Mouse (Mus musculus) G1E-ER4 (cell line): ENCODE results near the gene Fgfr2. TPM values are rescaled to one million over a fixed set of nuclear protein-coding genes. Genes with fewer than 3 reads are reported as not detected.

ENCODE experiments used
- GATA1 ChIP-seq: IDR thresholded peaks from one replicate; pipeline ENCODE4 v1.8.0; 2012; ENCODE audit warnings: low read length, inconsistent platforms
- polyA plus RNA-seq: library from polyadenylated mRNA; stranded (reverse); fragments of >175 nt; gene quantifications from 2 replicates; pipeline ENCODE4 v1.2.3, GENCODE M21; 2012

Fgfr2 gene
- polyA plus RNA-seq, 1 experiment: not detected

- TF ChIP-seq GATA1: no peak
Measured at GRCm38 (mm10) chr7:131174121-131174520, 1949.0 kb downstream of the Fgfr2 start, which contains the start of gene 5430419D17Rik. TSS of gene 5430419D17Rik (plus strand) at chr7:131174402.

DNA sequence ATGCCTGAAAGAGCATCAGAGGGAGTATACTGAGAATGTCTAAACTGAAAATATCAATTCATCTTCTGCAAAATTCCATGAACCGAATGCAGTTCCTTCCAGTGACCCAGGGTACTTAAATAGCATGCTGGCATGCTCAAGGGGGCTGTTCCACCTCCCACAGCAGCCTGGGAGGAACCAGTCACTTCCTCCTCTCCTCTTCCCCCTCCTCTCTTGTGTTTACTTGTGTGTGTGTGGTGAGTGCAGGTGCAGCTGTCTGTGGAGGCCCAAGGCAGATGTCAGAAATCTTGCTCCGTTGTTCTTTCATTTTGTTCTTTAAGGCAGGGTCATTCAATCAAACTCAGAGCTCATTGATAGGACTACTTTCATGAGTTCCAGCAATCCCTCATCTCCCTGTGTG, 1954.1 kb downstream of the Fgfr2 start:
- TF ChIP-seq GATA1: no peak

- TF ChIP-seq GATA1: no peak
Measured at GRCm38 (mm10) chr7:131167771-131168170, 1955.4 kb downstream of the Fgfr2 start.

DNA sequence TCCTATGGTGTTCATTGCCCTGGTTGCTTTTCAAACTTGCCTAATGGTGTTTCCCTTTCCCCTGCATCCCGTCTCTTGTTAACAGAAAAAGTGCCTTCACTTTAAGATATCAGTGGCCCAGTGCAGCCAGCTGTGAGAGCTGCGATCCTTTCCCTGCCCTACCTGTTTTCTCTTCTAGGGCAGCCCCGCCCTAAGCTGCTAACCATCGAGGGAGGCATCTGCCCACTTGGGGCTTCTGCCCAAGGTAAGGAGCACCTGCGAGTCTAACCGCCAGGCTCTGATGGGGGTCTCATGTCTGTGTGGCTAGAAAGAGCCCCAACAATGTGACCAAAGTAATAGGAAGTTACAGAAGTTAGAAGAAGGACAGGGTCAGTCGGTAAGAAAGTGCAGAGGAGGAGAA, 1960.9 kb downstream of the Fgfr2 start:
- TF ChIP-seq GATA1: no peak

DNA sequence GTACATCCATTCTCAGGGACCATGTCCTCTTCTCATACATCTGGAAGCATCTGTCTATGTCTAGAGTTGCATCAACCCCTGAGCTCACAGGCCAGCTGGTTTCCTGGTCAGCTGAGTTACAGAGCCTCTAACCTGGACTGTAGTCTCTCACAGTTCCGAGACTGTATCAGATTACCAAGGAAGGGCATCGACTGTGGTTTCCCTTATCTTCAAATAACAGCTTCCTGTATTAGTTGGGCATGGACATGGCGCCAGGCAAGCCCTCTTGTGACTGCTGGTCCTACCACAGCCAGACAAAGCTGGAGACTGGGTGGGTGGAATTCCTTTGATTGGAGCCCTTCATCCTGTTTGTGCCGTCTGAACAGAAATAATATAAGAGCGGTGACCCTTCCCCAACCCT, 1970.1 kb downstream of the Fgfr2 start:
- no peak for TF ChIP-seq GATA1

- TF ChIP-seq GATA1: no peak
Measured at GRCm38 (mm10) chr7:131150179-131150578, 1973.0 kb downstream of the Fgfr2 start.

GRCm38 (mm10) chr7:131146214-131146613, 1976.9 kb downstream of the Fgfr2 start, which contains the start of gene 4933402N03Rik:
TSS of gene 4933402N03Rik (minus strand) at chr7:131146314.
- no peak for TF ChIP-seq GATA1

DNA sequence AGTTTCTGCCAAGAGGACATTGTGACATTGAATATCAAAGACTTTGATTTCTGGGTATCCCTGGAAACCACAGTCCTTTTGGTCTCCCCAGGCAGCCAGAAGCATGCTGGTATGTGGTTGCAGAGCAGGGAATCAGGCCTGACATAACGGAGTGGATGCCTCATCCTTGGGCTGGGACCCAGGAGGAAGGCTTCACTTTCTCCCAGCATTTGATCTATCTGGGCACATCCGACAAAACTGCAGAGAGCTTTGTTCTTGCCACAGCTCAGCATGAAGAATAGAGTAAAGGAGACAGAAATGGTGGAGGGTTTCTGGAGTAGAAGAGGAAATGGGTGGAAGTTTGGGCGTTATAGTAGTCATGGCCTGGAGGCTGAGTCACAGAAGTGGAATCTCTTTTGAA, 1990.0 kb downstream of the Fgfr2 start:
- TF ChIP-seq GATA1: no peak

GRCm38 (mm10) chr7:131130021-131130420, 1993.1 kb downstream of the Fgfr2 start:
- TF ChIP-seq GATA1: no peak

DNA sequence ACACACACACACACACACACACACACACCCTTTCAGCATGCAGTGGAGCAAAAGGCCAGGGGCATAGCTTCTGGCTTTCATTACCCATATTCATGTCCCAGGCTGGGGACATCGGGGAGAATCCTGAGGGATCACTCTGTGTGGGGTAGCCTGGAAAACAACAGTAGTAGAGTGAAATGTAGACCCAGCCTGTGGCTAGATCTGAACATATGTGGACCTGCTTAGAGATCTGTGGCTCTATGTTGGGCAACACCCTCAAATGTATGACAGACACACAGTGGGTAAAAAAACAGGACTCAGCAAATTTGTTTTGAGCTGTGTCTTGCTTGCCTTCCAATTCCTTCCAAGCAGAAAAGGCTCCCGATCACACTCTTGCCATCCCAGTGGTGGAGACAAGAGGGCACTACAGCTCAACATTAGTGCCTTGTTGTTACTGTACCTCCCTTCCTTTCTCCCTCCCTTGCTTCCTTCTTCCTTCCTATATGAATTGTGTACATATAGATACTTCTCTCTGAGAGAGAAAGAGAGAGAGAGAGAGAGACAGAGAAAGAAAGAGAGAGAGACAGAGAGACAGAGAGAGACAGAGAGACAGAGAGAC, 2000.8 kb downstream of the Fgfr2 start:
- TF ChIP-seq GATA1: no peak

DNA sequence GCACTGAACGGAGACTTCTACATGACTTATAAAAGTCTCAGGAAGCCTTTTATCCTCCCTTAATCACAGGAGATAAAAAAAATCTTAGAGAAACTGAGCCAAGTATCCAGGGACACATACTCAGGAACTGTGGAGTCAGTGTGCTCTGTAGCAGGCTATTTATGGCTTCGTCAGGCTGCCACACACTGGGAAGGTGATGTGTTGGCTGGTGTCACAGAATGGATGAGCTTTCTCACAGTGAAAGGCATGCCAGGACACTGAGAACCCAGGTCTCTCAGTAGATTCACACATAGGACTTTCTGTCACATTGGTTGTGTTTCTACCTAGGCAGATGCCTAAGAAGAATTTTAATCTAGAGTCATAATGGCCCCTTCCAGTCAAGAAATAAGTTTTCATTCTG, 2008.7 kb downstream of the Fgfr2 start:
- TF ChIP-seq GATA1: no peak

DNA sequence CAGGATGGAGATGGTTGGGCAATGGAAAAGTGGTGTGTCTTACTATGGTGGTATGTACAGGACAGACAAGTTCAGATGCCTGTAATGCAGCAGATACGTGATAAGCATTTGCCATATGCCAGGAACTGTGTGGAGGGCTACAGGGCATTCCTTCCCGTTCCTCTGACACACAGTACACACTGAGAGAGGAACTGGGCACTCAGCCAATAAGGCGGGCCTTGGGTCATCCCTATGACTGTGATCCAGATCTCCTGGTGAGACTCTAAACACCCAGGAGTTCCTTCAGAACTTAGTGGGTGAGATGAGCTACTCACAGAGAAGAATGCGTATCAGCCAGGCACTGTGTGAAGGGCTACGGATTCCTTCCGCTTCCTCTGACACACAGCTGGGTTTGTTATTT, 2009.5 kb downstream of the Fgfr2 start:
- TF ChIP-seq GATA1: no peak

- TF ChIP-seq GATA1: no peak
Measured at GRCm38 (mm10) chr7:131112486-131112885, 2010.7 kb downstream of the Fgfr2 start.

DNA sequence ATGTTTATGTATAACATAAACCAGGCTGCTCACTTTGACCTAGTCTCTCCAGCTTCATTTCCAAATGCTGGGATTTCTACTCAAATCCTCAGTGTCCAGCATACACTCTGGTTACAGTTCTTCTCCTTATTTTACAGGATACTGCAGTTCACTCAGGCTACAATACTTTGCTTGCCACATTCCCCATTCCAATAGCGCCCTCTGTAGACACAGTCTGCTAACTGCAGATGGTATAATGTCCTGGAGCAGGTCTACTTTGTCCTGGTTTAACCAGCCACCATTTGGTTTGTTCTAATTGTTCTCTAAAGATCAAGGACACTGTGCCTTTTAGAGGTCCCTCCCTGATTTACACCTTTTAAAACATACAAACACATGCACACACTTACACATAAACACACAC, 2047.2 kb downstream of the Fgfr2 start:
- no peak for TF ChIP-seq GATA1

DNA sequence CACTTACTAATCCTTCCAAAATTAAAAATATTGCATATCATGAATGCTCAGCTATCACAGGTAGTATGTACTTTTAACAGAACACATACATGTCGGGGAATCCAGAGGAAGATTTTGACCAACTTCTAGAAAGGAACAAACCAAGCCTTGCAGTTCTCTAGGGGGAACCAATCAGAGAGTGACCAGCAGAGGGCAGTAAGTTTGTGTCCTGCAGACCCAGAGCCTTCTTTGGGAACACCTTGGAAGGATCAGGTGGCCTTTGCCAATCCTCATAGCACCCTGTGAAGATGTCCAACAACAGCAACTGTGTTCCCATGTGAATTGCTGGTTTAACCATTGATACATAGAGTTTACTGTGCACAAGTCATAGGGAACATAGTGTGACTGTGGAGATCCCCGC, 2060.6 kb downstream of the Fgfr2 start:
- no peak for TF ChIP-seq GATA1

- TF ChIP-seq GATA1: no peak
Measured at GRCm38 (mm10) chr7:131054808-131055370, 2068.3 kb downstream of the Fgfr2 start.

GRCm38 (mm10) chr7:131042657-131043056, 2080.5 kb downstream of the Fgfr2 start:
- no peak for TF ChIP-seq GATA1
